Comparison of ENCODE assay signal across 8 mouse cellular contexts in genomic region chr12:71293960-71294942, GRCm38 (mm10). TPM values are rescaled to one million over a fixed set of nuclear protein-coding genes. Genes with fewer than 3 reads are reported as not detected.
DNase-seq lines count a peak whose midpoint lies in the region; ATAC-seq and TF ChIP-seq lines count a peak whose summit lies in the region.

No protein-coding gene starts in this region.

- no peak for TF ChIP-seq CTCF in kidney, adult 2 months (conservative IDR thresholded peaks at IDR 0.05; ENCODE audit: insufficient read depth, insufficient read length, low read depth, low read length)

- no peak overlapping the region for H3K9ac ChIP-seq in kidney, embryonic 16.5 days (replicated peaks; ENCODE audit: low read length)
- H3K9ac ChIP-seq in embryonic facial prominence, embryonic 12.5 days: no peak overlapping the region
- H3K9ac ChIP-seq in limb, embryonic 12.5 days (replicated peaks): no peak overlapping the region
- no peak overlapping the region for H3K9ac ChIP-seq in neural tube, embryonic 15.5 days (replicated peaks)

- no peak for TF ChIP-seq POLR2A in kidney, adult 2 months (IDR thresholded peaks at IDR 0.05; ENCODE audit: low read depth, low read length)

- no peak for DNase-seq in kidney, adult 2 months
- no peak for DNase-seq in frontal cortex, adult 2 months (ENCODE audit: extremely low spot score in 1 of 2, low spot score in 1 of 2)
- no peak for DNase-seq in urinary bladder, postnatal 36 days (ENCODE audit: low spot score in 2 of 2)

- no peaks in the 10 kb centered on the region for H3K27me3 ChIP-seq in kidney, embryonic 16.5 days (ENCODE audit: insufficient read depth, low read length)
- no peaks in the 10 kb centered on the region for H3K27me3 ChIP-seq in kidney, adult 2 months (replicated peaks; ENCODE audit: control insufficient read depth, insufficient read depth, low read length)
- H3K27me3 ChIP-seq in embryonic facial prominence, embryonic 12.5 days: no peaks in the 10 kb centered on the region
- H3K27me3 ChIP-seq in limb, embryonic 12.5 days: no peaks in the 10 kb centered on the region
- H3K27me3 ChIP-seq in neural tube, embryonic 15.5 days (replicated peaks): no peaks in the 10 kb centered on the region

- 31% methylated on average over 22 of the region's 22 CpGs for WGBS in kidney, embryonic 16.5 days
- WGBS in kidney, adult 2 months: 30% methylated on average over 22 of the region's 22 CpGs
- WGBS in embryonic facial prominence, embryonic 12.5 days: 20% methylated on average over 22 of the region's 22 CpGs
- WGBS in limb, embryonic 12.5 days: 26% methylated on average over 22 of the region's 22 CpGs
- 13% methylated on average over 22 of the region's 22 CpGs for WGBS in neural tube, embryonic 15.5 days

- peak overlapping the region; percentile 9; the same call in 1 of the 2 replicates for H3K4me3 ChIP-seq in kidney, embryonic 16.5 days (ENCODE audit: low read length)
- H3K4me3 ChIP-seq in kidney, adult 2 months (ENCODE audit: insufficient read depth, low read depth, low read length): no peak overlapping the region
- H3K4me3 ChIP-seq in embryonic facial prominence, embryonic 12.5 days: no peak overlapping the region
- H3K4me3 ChIP-seq in limb, embryonic 12.5 days (replicated peaks): no peak overlapping the region
- H3K4me3 ChIP-seq in neural tube, embryonic 15.5 days (replicated peaks): peak overlapping the region; percentile 15; the same call in 1 of the 2 replicates

- no peak overlapping the region for H3K27ac ChIP-seq in kidney, embryonic 16.5 days (ENCODE audit: low read length)
- H3K27ac ChIP-seq in kidney, adult 2 months (ENCODE audit: insufficient read depth, low read depth, low read length): no peak overlapping the region
- H3K27ac ChIP-seq in embryonic facial prominence, embryonic 12.5 days: no peak overlapping the region
- H3K27ac ChIP-seq in limb, embryonic 12.5 days: no peak overlapping the region
- no peak overlapping the region for H3K27ac ChIP-seq in neural tube, embryonic 15.5 days (replicated peaks)

- peak overlapping the region; percentile 41 for H3K4me2 ChIP-seq in kidney, embryonic 16.5 days (replicated peaks; ENCODE audit: low read depth, low read length)
- H3K4me2 ChIP-seq in embryonic facial prominence, embryonic 12.5 days (replicated peaks): peak overlapping the region; percentile 32
- H3K4me2 ChIP-seq in limb, embryonic 12.5 days: peak overlapping the region; percentile 23; the same call in 1 of the 2 replicates
- peak overlapping the region; percentile 51 for H3K4me2 ChIP-seq in neural tube, embryonic 15.5 days

- H3K36me3 ChIP-seq in kidney, embryonic 16.5 days (ENCODE audit: insufficient read depth, low read length): no peaks in the 10 kb centered on the region
- no peaks in the 10 kb centered on the region for H3K36me3 ChIP-seq in kidney, adult 2 months (ENCODE audit: control insufficient read depth, insufficient read depth, low read length)
- no peaks in the 10 kb centered on the region for H3K36me3 ChIP-seq in embryonic facial prominence, embryonic 12.5 days
- H3K36me3 ChIP-seq in limb, embryonic 12.5 days: no peaks in the 10 kb centered on the region
- no peaks in the 10 kb centered on the region for H3K36me3 ChIP-seq in neural tube, embryonic 15.5 days

- no peaks in the 10 kb centered on the region for H3K9me3 ChIP-seq in kidney, embryonic 16.5 days (ENCODE audit: low read length)
- H3K9me3 ChIP-seq in embryonic facial prominence, embryonic 12.5 days: no peaks in the 10 kb centered on the region
- no peaks in the 10 kb centered on the region for H3K9me3 ChIP-seq in limb, embryonic 12.5 days
- no peaks in the 10 kb centered on the region for H3K9me3 ChIP-seq in neural tube, embryonic 15.5 days (replicated peaks)

- ATAC-seq in kidney, embryonic 16.5 days (ENCODE audit: low FRiP score, low TSS enrichment): no peak
- ATAC-seq in embryonic facial prominence, embryonic 12.5 days (ENCODE audit: insufficient number of reproducible peaks, insufficient read depth, low FRiP score, low TSS enrichment): no peak
- no peak for ATAC-seq in limb, embryonic 12.5 days (ENCODE audit: insufficient number of reproducible peaks, insufficient read depth, low FRiP score, low TSS enrichment, low read depth)
- no peak for ATAC-seq in neural tube, embryonic 15.5 days (ENCODE audit: low FRiP score)
- no peak for ATAC-seq in erythroid progenitor cell, adult 5-6 weeks (replicated peaks; ENCODE audit: low FRiP score, poor library complexity, severe bottlenecking)

- H3K4me1 ChIP-seq in kidney, embryonic 16.5 days (ENCODE audit: insufficient read depth, low read length): peaks cover 7% of the 10 kb centered on the region; the same call in 1 of the 2 replicates
- no peaks in the 10 kb centered on the region; the same call in 1 of the 2 replicates for H3K4me1 ChIP-seq in kidney, adult 2 months (ENCODE audit: control insufficient read depth, insufficient read depth, low read length)
- peaks cover 40% of the 10 kb centered on the region for H3K4me1 ChIP-seq in embryonic facial prominence, embryonic 12.5 days
- H3K4me1 ChIP-seq in limb, embryonic 12.5 days (replicated peaks): peaks cover 27% of the 10 kb centered on the region
- H3K4me1 ChIP-seq in neural tube, embryonic 15.5 days: peaks cover 19% of the 10 kb centered on the region

RNA-seq across cellular contexts. Expression of gene Dact1, which starts 15.4 kb away (rescaled TPM):
- 12.5 TPM in 2 replicates for polyA plus RNA-seq in kidney, embryonic 16.5 days (2015; fragmentation: Nextera tagmentation; extraction: Ambion mirVana)
- polyA plus RNA-seq in kidney, adult 2 months (2012; rRNA removed): 3.9 and 4.0 TPM in 2 replicates
- 72.9 and 74.1 TPM in 2 replicates for polyA plus RNA-seq in embryonic facial prominence, embryonic 12.5 days (2016; fragmentation: Nextera tagmentation; extraction: Ambion mirVana)
- polyA plus RNA-seq in limb, embryonic 12.5 days (2016; fragmentation: Nextera tagmentation; extraction: Ambion mirVana): 29.5 and 29.7 TPM in 2 replicates
- 22.2 and 25.0 TPM in 2 replicates for polyA plus RNA-seq in neural tube, embryonic 15.5 days (2015; fragmentation: Nextera tagmentation; extraction: Ambion mirVana)
- 1.3 TPM in 1 of 2 replicates, not detected in the other for total RNA-seq in erythroid progenitor cell, adult 5-6 weeks (2015; ENCODE audit: low replicate concordance)
- 0.90 TPM in 1 of 2 replicates, not detected in the other for total RNA-seq in erythroid progenitor cell, adult 5-6 weeks (2017; ENCODE audit: low replicate concordance)
- polyA plus RNA-seq in frontal cortex, adult 2 months (2012; rRNA removed): 9.2 and 9.8 TPM in 2 replicates

Comparison
In these comparisons a context has a peak if more than half of its experiments do, and no peak if none do; other contexts are left out.
1. H3K4me3 ChIP-seq: peak in kidney, embryonic 16.5 days (single experiment) and neural tube, embryonic 15.5 days (single experiment); none in kidney, adult 2 months (single experiment), embryonic facial prominence, embryonic 12.5 days (single experiment) and limb, embryonic 12.5 days (single experiment).
2. Peak in every context shown above with its lines, with median percentiles within 50 percentile points of each other: H3K4me2 ChIP-seq.